Mouse (Mus musculus): ENCODE results near the gene Tsn.

DNA sequence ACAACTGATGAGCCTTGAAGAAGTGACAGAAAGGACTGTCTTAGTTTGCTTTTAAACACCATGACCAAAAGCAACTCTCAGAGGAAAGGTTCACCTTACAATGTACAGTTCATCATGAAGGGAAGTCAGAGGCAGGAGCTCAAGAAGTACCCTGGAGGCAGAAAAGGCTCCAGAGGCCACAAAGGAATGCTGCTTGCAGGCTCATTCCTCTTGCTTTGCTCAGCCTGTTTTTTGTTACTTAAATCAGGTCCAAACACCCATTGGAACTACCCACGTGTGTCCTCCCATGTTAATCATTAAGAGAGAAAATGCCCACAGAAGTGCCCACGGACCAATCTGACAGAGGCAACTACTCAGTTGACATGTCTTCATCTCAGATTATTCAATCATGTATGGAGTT lies 59.6 kb downstream of the Tsn start:
- TF ChIP-seq CTCF (IDR thresholded peaks at IDR 0.05; ENCODE audit: control insufficient read depth, insufficient read depth, insufficient read length): no peak
- no peak for TF ChIP-seq MYOD1 (IDR thresholded peaks at IDR 0.05; ENCODE audit: control insufficient read depth, insufficient read length, low read depth)
- no peak for TF ChIP-seq MYOG (IDR thresholded peaks at IDR 0.05; ENCODE audit: control insufficient read depth, extremely low read depth, insufficient read length)
- no peak for TF ChIP-seq USF1 (IDR thresholded peaks at IDR 0.05; ENCODE audit: low read depth)
- TF ChIP-seq CEBPB (IDR thresholded peaks at IDR 0.05; ENCODE audit: low read depth): no peak
